Mouse (Mus musculus) midbrain, embryonic 13.5 days (tissue): ENCODE results near the gene Aqp5. TPM values are rescaled to one million over a fixed set of nuclear protein-coding genes. Genes with fewer than 3 reads are reported as not detected.

ENCODE experiments used
- polyA plus RNA-seq: library from polyadenylated mRNA; unstranded; fragments of >200 nt; fragmentation: Nextera tagmentation; extraction: Ambion mirVana; gene quantifications from 2 replicates; pipeline ENCODE4 v1.2.1, GENCODE M21; 2015

Gene Aqp5
- polyA plus RNA-seq, 1 experiment from 2014 or later = 1.1 TPM

Other genes starting within 250 kb of the Aqp5 start
- 8.5 and 8.7 TPM in 2 replicates for gene Fmnl3, start 220.3 kb upstream of the Aqp5 start, polyA plus RNA-seq
- gene Tmbim6, start 197.9 kb upstream of the Aqp5 start, polyA plus RNA-seq = 228 and 244 TPM in 2 replicates
- gene Nckap5l, start 133.0 kb upstream of the Aqp5 start, polyA plus RNA-seq = 12.2 and 15.6 TPM in 2 replicates
- gene Bcdin3d, start 116.1 kb upstream of the Aqp5 start, polyA plus RNA-seq = 26.5 and 26.9 TPM in 2 replicates
- gene Faim2, start 62.6 kb upstream of the Aqp5 start, polyA plus RNA-seq = 9.5 and 12.1 TPM in 2 replicates
- not detected in 2 replicates for gene Aqp2, start 11.7 kb upstream of the Aqp5 start, polyA plus RNA-seq
- gene Aqp6, start 10.6 kb downstream of the Aqp5 start, polyA plus RNA-seq = 0.71 and 0.99 TPM in 2 replicates
- gene Racgap1, start 60.9 kb downstream of the Aqp5 start, polyA plus RNA-seq = 118 and 125 TPM in 2 replicates
- gene Asic1, start 79.6 kb downstream of the Aqp5 start, polyA plus RNA-seq = 48.0 and 54.5 TPM in 2 replicates
- 137 and 145 TPM in 2 replicates for gene Smarcd1, start 111.3 kb downstream of the Aqp5 start, polyA plus RNA-seq
- not detected in 2 replicates for gene Gm17349, start 114.7 kb downstream of the Aqp5 start, polyA plus RNA-seq
- gene Gpd1, start 126.7 kb downstream of the Aqp5 start, polyA plus RNA-seq = 1.3 and 1.6 TPM in 2 replicates
- gene Cox14, start 134.8 kb downstream of the Aqp5 start, polyA plus RNA-seq = 167 and 177 TPM in 2 replicates
- gene Cers5, start 182.1 kb downstream of the Aqp5 start, polyA plus RNA-seq = 58.4 and 61.1 TPM in 2 replicates